Mouse (Mus musculus): ENCODE results near the gene Pla2g12a.

The Pla2g12a gene

GRCm38 (mm10) chr3:129898886-129899285 is 20.5 kb downstream of the Pla2g12a start:
- DNase-seq (ENCODE audit: low spot score), result no peak

- DNase-seq (ENCODE audit: low spot score), result peak; percentile 69
Observed at GRCm38 (mm10) chr3:129901271-129901809, 22.9 kb downstream of the Pla2g12a start, which contains the start of gene Casp6. Casp6 (plus strand) TSS chr3:129901425.

- no peak for DNase-seq (ENCODE audit: low spot score)
Observed at GRCm38 (mm10) chr3:129903369-129903768, 25.0 kb downstream of the Pla2g12a start.

GRCm38 (mm10) chr3:129903866-129904265 is 25.5 kb downstream of the Pla2g12a start:
- DNase-seq (ENCODE audit: low spot score), result no peak

- no peak for DNase-seq (ENCODE audit: low spot score)
Observed at GRCm38 (mm10) chr3:129904381-129905132, 26.2 kb downstream of the Pla2g12a start.

- no peak for DNase-seq (ENCODE audit: low spot score)
Observed at GRCm38 (mm10) chr3:129912025-129912424, 33.6 kb downstream of the Pla2g12a start.

GRCm38 (mm10) chr3:129913241-129913640 is 34.8 kb downstream of the Pla2g12a start:
- no peak for DNase-seq (ENCODE audit: low spot score)

GRCm38 (mm10) chr3:129917424-129917823 is 39.0 kb downstream of the Pla2g12a start:
- DNase-seq (ENCODE audit: low spot score), result no peak

- DNase-seq (ENCODE audit: low spot score), result peak; percentile 32
Observed at GRCm38 (mm10) chr3:129918434-129918833, 40.0 kb downstream of the Pla2g12a start.

- no peak for DNase-seq (ENCODE audit: low spot score)
Observed at GRCm38 (mm10) chr3:129923581-129923980, 45.2 kb downstream of the Pla2g12a start.

- no peak for DNase-seq (ENCODE audit: low spot score)
Observed at GRCm38 (mm10) chr3:129925861-129926260, 47.5 kb downstream of the Pla2g12a start.

- no peak for DNase-seq (ENCODE audit: low spot score)
Observed at GRCm38 (mm10) chr3:129930213-129930778, 51.9 kb downstream of the Pla2g12a start.

- no peak for DNase-seq (ENCODE audit: low spot score)
Observed at GRCm38 (mm10) chr3:129932443-129932842, 54.0 kb downstream of the Pla2g12a start.

- DNase-seq (ENCODE audit: low spot score), result no peak
Observed at GRCm38 (mm10) chr3:129936561-129936960, 58.2 kb downstream of the Pla2g12a start.

- no peak for DNase-seq (ENCODE audit: low spot score)
Observed at GRCm38 (mm10) chr3:129937848-129938247, 59.4 kb downstream of the Pla2g12a start.

- DNase-seq (ENCODE audit: low spot score), result no peak
Observed at GRCm38 (mm10) chr3:129939058-129939457, 60.7 kb downstream of the Pla2g12a start.

GRCm38 (mm10) chr3:129940780-129941179 is 62.4 kb downstream of the Pla2g12a start:
- DNase-seq (ENCODE audit: low spot score), result no peak

GRCm38 (mm10) chr3:129941291-129941690 is 62.9 kb downstream of the Pla2g12a start:
- no peak for DNase-seq (ENCODE audit: low spot score)

GRCm38 (mm10) chr3:129943813-129944212 is 65.4 kb downstream of the Pla2g12a start:
- no peak for DNase-seq (ENCODE audit: low spot score)
